Mouse (Mus musculus) kidney, adult 18-20 months (tissue): ENCODE measurements around the gene Mtfr2.
A peak's percentile ranks its signal among the peaks of the same experiment; 100 is the strongest.

ENCODE experiments used
- DNase-seq: peaks from one replicate; pipeline ENCODE4 v3.0.0; 2021

Gene Mtfr2

DNA sequence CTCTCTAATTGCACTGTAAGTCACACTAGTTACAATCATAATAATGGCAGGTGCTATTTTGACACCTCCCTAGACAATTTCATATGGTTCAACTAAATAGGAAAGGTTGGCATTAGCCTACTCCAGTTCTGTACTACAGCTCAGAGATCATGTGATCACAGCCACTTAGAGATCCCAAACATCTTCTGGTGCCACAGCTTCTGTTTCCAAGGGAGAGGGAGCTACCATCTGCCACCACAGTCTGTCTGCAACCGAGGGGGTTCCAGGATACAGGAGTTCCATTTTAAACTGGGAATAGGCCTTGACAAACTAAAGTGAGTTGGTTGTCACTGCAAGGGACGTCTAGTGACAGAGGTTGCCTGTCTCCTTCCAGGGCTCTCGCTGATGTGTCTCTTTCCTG lies 33.2 kb downstream of the Mtfr2 start:
- no peak for DNase-seq

DNA sequence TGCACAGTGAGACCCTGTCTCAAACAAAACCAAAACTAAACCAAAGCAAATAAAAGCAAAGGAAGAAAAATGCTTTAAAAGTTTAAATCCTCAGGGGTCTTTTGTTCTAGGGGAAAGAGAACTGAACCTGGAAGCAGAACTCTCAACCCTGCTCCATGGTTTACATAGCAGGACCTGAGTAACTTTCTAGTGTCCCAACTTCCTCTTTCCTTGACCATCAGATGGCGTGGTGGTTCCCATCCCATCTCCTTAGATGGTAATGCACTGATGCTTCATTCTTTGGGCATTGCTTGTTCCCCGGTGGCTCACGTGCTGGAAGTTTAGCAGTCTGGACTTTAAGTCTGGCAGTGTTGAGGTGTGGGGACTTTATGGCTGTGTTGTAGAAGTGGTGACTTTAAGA lies 33.8 kb downstream of the Mtfr2 start:
- DNase-seq, result no peak

DNA sequence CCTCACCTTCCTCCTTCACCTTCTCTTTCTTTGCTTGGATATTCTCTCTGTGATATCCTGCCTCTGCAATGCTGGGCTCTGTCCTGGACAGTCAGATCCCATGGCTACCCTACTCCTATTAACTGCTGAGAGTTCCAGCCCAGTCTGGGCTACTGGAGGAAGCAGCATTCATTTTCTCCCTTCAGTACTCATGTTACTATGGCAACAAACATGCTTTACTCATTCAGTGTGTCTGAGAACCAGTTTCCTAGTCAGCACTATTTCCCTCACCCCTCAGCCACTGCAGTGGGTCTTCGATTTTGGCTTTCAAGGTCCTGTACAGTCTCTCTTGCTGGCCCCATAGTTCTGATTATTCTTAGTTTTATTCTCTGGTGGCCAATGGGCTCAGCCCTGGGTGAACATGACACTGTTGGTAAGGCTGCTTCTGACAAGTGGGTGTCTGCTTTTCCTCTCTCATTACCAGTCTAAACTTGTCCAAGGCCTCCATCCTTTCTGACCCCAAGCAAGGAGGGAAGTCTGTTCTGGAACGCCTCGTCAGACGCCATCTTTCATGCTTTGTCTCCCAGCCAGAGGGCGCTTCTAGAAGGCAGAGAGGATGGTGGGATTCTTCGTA lies 35.3 kb downstream of the Mtfr2 start:
- DNase-seq, result no peak

DNA sequence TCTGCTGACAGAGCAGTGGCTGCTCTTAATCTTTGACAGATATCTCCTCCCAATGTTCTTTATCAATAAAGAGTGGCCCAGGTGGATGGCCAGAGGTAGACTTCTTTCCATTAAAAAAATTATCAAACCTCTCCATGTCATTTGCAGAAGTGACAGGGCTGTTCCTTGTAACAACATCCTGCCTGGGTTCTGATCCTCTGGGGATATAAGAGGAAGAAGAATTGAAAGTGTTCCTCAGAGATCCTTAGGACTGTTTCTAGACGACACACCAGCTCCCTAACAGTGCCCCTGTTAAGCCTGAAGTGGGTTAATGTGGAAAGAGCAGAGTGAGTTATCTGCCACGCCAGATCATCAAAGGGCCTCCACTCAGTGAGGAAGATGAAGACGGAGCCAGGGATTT lies 43.0 kb downstream of the Mtfr2 start:
- DNase-seq, result no peak

DNA sequence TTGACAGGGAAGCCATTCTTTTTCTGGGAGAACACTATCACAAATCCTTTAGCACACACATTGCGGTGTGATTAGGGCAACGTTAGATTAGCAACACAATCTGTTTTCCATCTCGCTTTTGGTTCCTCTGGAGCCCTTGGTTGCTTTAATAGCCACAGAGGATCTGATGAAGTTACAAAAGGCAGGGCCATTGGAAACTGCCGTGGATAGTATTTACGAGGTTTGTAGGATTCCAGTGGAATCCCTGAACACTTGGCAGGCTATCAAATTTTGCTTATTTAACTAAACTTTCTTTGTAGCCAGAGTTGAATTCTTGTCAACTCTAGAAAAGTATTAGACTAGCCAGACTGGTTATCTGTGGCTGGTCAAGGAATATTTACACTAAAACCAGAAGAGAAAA lies 47.2 kb downstream of the Mtfr2 start:
- no peak for DNase-seq

DNA sequence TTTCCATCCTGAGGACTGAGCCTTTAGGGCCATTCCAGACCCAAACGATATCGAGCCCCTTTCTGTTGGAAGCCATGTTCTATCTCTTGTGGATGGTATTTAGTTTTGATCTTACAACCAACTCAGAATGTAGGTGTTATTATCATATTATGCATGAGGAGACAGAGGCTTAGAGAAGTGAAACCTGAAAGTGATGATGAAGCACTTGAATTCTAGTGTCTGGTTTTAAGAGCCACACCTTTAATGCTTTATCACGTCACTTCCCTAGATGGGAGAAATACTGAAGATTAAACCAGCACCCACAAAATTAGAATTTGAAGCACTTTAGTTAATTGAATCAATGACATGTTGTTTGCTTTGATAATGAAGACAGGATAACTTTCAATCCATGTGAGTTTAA lies 48.2 kb downstream of the Mtfr2 start:
- no peak for DNase-seq

DNA sequence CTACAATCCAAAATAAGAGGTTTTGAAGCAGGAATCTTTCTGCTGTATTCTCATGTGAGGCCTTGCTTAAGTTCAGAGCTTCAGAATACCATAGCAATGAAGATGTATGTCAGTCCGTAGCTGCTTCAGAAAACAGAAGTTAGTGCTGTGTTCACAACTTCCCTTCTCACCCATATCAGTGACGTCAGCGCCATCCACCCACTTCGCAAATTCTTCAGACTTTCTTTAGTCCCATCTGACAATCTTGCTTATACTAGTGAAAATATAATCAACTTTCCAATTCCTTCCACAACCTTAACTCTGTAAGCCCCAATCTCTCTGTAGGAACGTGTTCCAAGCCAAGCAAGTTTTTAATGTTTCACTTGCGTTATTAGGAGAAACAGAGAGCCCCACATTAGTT lies 50.7 kb downstream of the Mtfr2 start:
- no peak for DNase-seq

DNA sequence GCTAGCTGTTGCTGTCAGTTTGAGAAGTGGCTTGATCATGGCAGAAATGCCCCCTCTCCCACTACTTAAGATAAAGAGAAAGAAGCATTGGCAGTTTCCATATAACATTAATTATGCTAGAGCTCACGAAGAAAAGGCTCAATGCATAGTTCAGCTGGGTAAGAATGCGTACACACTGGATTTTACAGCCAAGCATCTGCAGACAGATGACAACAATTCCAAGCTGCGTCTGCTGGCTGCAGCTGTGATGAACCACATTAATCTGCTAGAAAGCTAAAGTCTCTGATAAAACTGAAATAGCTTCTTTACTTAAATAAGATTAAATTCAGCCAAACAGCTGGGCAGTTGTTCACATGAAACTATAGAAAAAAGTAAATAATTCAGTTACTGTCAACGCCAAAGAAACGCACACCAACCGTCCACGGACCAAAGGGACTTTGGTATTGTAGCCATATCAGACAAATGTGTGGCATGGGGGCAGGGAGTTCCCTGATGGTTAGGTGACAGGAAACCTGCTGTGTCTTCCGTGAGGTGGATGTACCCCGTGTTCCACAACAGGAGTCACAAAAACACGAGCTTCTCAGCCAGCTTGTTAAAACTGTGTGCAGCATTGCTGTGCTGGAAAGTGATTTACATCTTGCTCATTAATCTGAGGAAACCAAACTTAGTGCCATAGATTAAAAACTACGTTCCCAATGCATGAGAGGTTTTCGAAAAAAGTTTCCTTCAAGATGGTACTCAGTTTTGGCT lies 51.2 kb downstream of the Mtfr2 start:
- no peak for DNase-seq

DNA sequence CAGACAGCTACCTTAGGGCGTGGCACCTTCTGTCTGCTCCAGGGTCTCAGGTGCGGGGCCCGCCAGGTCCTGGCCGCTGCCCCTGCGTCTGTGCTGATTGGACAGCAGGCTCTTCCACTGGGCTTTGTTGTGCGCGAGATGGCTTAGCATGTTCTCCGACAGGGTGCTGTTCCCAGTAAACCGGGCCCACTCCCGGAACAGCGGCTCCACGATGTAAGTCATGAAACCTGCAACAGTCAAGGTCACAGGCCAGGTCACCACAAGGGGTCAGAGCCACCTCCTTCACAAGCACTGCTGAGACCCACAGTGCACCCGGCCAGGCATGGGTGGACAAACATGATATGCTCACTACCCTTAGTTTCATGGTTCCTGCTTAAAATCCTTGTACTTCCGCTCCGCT lies 52.8 kb downstream of the Mtfr2 start:
- no peak for DNase-seq

DNA sequence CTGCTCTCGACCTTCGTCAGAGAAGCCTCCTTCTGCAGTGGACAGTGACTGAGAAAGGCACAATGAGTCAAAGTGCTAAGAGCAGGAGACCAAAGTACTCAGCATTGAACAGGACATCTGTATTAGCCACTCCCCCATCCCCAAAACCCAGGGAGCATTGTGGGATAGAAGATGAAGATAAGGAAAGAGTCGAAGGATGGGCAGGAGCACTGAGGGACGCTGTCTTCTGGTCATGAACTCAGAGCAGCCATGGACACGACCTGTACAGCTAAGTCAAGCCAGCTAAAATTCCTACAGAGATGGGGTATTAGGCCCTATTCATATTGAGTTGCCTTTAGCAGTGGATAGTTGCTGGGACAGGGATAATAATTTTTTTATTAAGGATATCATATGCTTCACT lies 55.4 kb downstream of the Mtfr2 start:
- no peak for DNase-seq

DNA sequence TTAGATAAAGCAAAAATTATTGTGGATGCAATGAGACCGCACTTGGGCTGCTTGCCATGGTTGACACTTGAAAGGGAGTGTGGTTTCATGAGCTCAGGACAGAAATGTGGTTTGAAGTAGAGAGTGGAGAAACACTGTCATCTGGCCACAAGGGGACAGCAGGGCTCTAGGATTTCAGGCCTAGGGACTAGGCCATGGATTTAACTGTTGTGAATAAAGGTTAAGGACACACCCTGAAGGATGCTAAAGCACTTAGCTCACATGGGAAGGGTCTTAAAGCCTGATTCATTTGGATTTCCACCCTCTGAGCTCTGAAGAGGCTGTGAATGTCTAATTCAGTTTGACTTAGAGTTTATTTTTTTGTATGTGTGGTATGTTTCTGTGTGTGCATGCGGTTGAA lies 57.9 kb downstream of the Mtfr2 start:
- DNase-seq, result peak; percentile 52

DNA sequence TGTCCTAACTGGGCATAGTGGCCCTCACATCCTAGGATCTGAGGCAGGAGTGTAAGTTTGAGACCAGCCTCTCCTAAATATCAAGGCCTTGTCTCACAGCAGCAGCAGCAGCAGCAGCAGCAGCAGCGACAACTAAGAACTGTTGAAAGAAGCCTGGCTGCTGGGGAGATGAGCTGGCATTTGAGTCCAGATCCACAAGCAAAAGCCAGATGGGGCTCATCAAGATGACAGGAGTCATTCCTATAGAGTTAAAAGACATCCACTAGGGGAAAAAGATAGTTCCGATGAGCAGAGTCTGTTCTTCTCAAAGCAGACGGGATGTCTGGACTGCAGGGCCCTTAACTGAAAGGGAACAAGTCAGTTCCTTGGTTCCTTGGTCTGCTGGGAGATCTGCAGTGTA lies 60.8 kb downstream of the Mtfr2 start:
- no peak for DNase-seq

DNA sequence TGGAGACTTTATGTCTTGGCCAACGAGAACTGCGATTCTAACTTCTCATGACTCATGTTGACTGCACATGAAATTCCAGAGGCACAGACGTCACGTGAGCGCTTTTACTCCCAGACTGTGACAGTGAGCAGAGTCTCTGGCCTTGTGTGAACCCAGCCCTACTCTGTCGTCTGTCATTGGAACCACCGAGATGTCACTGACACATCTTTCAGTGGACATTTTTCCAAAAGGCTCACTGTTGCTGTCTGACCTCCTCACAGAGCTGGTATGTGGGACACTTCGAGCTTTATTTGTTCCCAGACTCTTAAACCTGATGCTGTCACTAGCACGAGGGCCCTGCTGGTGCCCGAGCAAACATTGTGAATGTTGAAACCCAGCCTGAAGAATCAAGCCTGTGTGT lies 61.6 kb downstream of the Mtfr2 start:
- DNase-seq, result no peak
